Mouse (Mus musculus): ENCODE data around the gene Slc36a2. TPM values are rescaled to one million over a fixed set of nuclear protein-coding genes. Genes with fewer than 3 reads are reported as not detected.

Gene Slc36a2
- polyA plus RNA-seq, 1 experiment from 2014 or later = 0.10 TPM

DNA sequence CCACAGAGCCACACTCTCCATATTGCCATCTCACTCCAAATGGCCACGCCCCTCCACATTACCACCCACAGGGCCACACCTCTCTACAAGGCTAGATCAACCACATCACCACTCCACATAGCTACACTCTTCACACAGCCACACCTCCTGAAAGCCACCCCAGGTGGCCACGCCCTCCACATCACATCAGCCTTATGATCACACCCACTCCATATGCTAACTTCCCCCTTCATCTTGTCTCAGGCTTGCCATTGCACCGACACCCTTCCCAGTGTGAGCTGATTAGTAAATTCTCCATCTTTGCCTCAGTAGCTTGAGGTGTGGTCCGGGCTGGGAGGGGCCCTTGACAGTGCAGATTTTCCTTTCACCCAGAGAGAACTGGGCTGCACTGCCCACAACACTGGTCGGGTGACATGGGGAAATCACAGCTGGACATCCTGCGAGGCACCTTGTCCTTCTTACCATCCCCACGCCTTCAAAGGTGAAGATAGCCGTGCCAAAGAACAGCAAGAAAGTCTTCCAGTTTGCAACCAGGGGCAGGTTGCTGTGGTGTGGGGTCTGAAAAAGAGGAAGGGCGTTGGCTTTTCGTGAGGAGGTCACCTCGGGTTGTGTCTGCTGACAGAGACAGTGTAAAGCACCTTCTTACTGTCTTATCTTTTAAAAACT lies 53.7 kb downstream of the Slc36a2 start:
- TF ChIP-seq EP300 (optimal IDR thresholded peaks at IDR 0.05) (no peak), CTCF (IDR thresholded peaks at IDR 0.05; ENCODE audit: low read depth) (no peak)
- DNase-seq (ENCODE audit: low spot score) = no peak
- Histone ChIP-seq H3K27me3 (ENCODE audit: control insufficient read depth, insufficient read depth, low read length) (no peaks in the 10 kb centered on the region), H3K4me3 (ENCODE audit: low read depth, low read length) (no peak overlapping the region), H3K4me2 (replicated peaks; ENCODE audit: low read depth) (no peak overlapping the region), H3K27ac (replicated peaks) (no peak overlapping the region), H3K9me3 (ENCODE audit: control insufficient read depth, low read length) (no peaks in the 10 kb centered on the region), H3K9ac (ENCODE audit: low read length) (no peak overlapping the region), H3K36me3 (ENCODE audit: control insufficient read depth, insufficient read depth, low read length) (no peaks in the 10 kb centered on the region), H3K4me1 (replicated peaks; ENCODE audit: control insufficient read depth, insufficient read depth) (no peaks in the 10 kb centered on the region)
- ATAC-seq (ENCODE audit: low FRiP score, low TSS enrichment) = peak; percentile 83
- WGBS = 82% methylated on average over 11 of the region's 11 CpGs

DNA sequence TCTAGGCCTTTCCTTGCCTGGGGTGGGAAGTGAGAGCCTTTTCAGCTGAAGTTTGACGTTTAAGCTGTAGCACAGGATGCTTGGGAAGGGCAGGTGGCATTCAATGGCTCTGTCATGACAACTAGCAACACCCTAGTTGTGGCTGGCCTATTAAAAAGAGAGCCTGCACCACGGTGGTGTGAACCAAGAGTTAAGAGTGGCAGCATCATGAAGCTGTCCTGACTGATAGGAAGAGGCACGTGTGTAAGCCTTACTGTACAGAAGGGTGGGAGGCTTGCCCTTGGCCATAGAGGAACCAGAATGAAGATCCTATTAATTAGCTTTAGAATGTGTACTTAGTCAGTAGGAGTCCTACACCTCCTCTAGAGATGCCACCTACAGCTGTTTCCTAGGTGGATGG lies 56.5 kb downstream of the Slc36a2 start:
- no peak overlapping the region for H3K9ac ChIP-seq (ENCODE audit: low read length)
- no peaks in the 10 kb centered on the region for H3K36me3 ChIP-seq (ENCODE audit: control insufficient read depth, insufficient read depth, low read length)
- no peaks in the 10 kb centered on the region for H3K4me1 ChIP-seq (replicated peaks; ENCODE audit: control insufficient read depth, insufficient read depth)
- WGBS = 60% methylated on average over 3 of the region's 3 CpGs
- H3K9me3 ChIP-seq (ENCODE audit: control insufficient read depth, low read length) = no peaks in the 10 kb centered on the region
- DNase-seq (ENCODE audit: low spot score) (no peak), ATAC-seq (ENCODE audit: low FRiP score, low TSS enrichment) (no peak)
- TF ChIP-seq CTCF (IDR thresholded peaks at IDR 0.05; ENCODE audit: low read depth) = no peak
- TF ChIP-seq EP300 (optimal IDR thresholded peaks at IDR 0.05) = no peak
- H3K4me2 ChIP-seq (replicated peaks; ENCODE audit: low read depth) = no peak overlapping the region
- H3K4me3 ChIP-seq (ENCODE audit: low read depth, low read length) = no peak overlapping the region
- H3K27me3 ChIP-seq (ENCODE audit: control insufficient read depth, insufficient read depth, low read length) = no peaks in the 10 kb centered on the region
- H3K27ac ChIP-seq (replicated peaks) = 0 out of 2 replicates have a peak overlapping the region, but pooled peaks have one; percentile 8

GRCm38 (mm10) chr11:55127937-55128336 lies 56.9 kb downstream of the Slc36a2 start:
- Histone ChIP-seq H3K27ac (replicated peaks) (0 out of 2 replicates have a peak overlapping the region, but pooled peaks have one; percentile 8), H3K9me3 (ENCODE audit: control insufficient read depth, low read length) (no peaks in the 10 kb centered on the region), H3K4me2 (replicated peaks; ENCODE audit: low read depth) (no peak overlapping the region), H3K4me3 (ENCODE audit: low read depth, low read length) (no peak overlapping the region), H3K27me3 (ENCODE audit: control insufficient read depth, insufficient read depth, low read length) (no peaks in the 10 kb centered on the region), H3K36me3 (ENCODE audit: control insufficient read depth, insufficient read depth, low read length) (no peaks in the 10 kb centered on the region), H3K4me1 (replicated peaks; ENCODE audit: control insufficient read depth, insufficient read depth) (no peaks in the 10 kb centered on the region), H3K9ac (ENCODE audit: low read length) (no peak overlapping the region)
- ATAC-seq (ENCODE audit: low FRiP score, low TSS enrichment) (no peak), DNase-seq (ENCODE audit: low spot score) (no peak)
- WGBS = 37% methylated on average over 6 of the region's 6 CpGs
- TF ChIP-seq CTCF (IDR thresholded peaks at IDR 0.05; ENCODE audit: low read depth) (no peak), EP300 (optimal IDR thresholded peaks at IDR 0.05) (no peak)

GRCm38 (mm10) chr11:55126663-55127062 lies 58.2 kb downstream of the Slc36a2 start:
- DNase-seq (ENCODE audit: low spot score) = no peak

GRCm38 (mm10) chr11:55121430-55121829 lies 63.4 kb downstream of the Slc36a2 start:
- Histone ChIP-seq H3K27me3 (ENCODE audit: control insufficient read depth, insufficient read depth, low read length) (no peaks in the 10 kb centered on the region), H3K27ac (replicated peaks) (no peak overlapping the region), H3K4me3 (ENCODE audit: low read depth, low read length) (no peak overlapping the region), H3K9me3 (ENCODE audit: control insufficient read depth, low read length) (no peaks in the 10 kb centered on the region), H3K4me2 (replicated peaks; ENCODE audit: low read depth) (no peak overlapping the region), H3K4me1 (replicated peaks; ENCODE audit: control insufficient read depth, insufficient read depth) (no peaks in the 10 kb centered on the region), H3K36me3 (ENCODE audit: control insufficient read depth, insufficient read depth, low read length) (no peaks in the 10 kb centered on the region), H3K9ac (ENCODE audit: low read length) (no peak overlapping the region)
- no peak for TF ChIP-seq CTCF (IDR thresholded peaks at IDR 0.05; ENCODE audit: low read depth)
- TF ChIP-seq EP300 (optimal IDR thresholded peaks at IDR 0.05) = no peak
- 91% methylated on average over 1 of the region's 1 CpGs for WGBS
- ATAC-seq (ENCODE audit: low FRiP score, low TSS enrichment) = no peak
- DNase-seq (ENCODE audit: low spot score) = no peak

More at GRCm38 (mm10) chr11:55126663-55127062, 58.2 kb downstream of the Slc36a2 start:
- no peak overlapping the region for H3K4me2 ChIP-seq (replicated peaks; ENCODE audit: low read depth)
- H3K4me1 ChIP-seq (replicated peaks; ENCODE audit: control insufficient read depth, insufficient read depth) = no peaks in the 10 kb centered on the region
- WGBS = 64% methylated on average over 3 of the region's 3 CpGs
- TF ChIP-seq EP300 (optimal IDR thresholded peaks at IDR 0.05) = no peak
- TF ChIP-seq CTCF (IDR thresholded peaks at IDR 0.05; ENCODE audit: low read depth) = no peak
- no peak for ATAC-seq (ENCODE audit: low FRiP score, low TSS enrichment)
- no peak overlapping the region for H3K4me3 ChIP-seq (ENCODE audit: low read depth, low read length)
- no peak overlapping the region for H3K9ac ChIP-seq (ENCODE audit: low read length)
- H3K9me3 ChIP-seq (ENCODE audit: control insufficient read depth, low read length) = no peaks in the 10 kb centered on the region
- no peaks in the 10 kb centered on the region for H3K36me3 ChIP-seq (ENCODE audit: control insufficient read depth, insufficient read depth, low read length)
- no peak overlapping the region for H3K27ac ChIP-seq (replicated peaks)
- H3K27me3 ChIP-seq (ENCODE audit: control insufficient read depth, insufficient read depth, low read length) = no peaks in the 10 kb centered on the region

GRCm38 (mm10) chr11:55120821-55121271 lies 64.0 kb downstream of the Slc36a2 start:
- Histone ChIP-seq H3K4me3 (ENCODE audit: low read depth, low read length) (no peak overlapping the region), H3K27ac (replicated peaks) (0 out of 2 replicates have a peak overlapping the region, but pooled peaks have one; percentile 35), H3K9ac (ENCODE audit: low read length) (no peak overlapping the region), H3K36me3 (ENCODE audit: control insufficient read depth, insufficient read depth, low read length) (no peaks in the 10 kb centered on the region), H3K9me3 (ENCODE audit: control insufficient read depth, low read length) (no peaks in the 10 kb centered on the region), H3K27me3 (ENCODE audit: control insufficient read depth, insufficient read depth, low read length) (no peaks in the 10 kb centered on the region), H3K4me1 (replicated peaks; ENCODE audit: control insufficient read depth, insufficient read depth) (no peaks in the 10 kb centered on the region), H3K4me2 (replicated peaks; ENCODE audit: low read depth) (no peak overlapping the region)
- TF ChIP-seq CTCF (IDR thresholded peaks at IDR 0.05; ENCODE audit: low read depth) (no peak), EP300 (optimal IDR thresholded peaks at IDR 0.05) (no peak)
- 61% methylated on average over 8 of the region's 8 CpGs for WGBS
- ATAC-seq (ENCODE audit: low FRiP score, low TSS enrichment) (no peak), DNase-seq (ENCODE audit: low spot score) (no peak)

All from stomach, postnatal 0 days (tissue).